ENCODE assay signal across 21 mouse cellular contexts in the genomic region with DNA sequence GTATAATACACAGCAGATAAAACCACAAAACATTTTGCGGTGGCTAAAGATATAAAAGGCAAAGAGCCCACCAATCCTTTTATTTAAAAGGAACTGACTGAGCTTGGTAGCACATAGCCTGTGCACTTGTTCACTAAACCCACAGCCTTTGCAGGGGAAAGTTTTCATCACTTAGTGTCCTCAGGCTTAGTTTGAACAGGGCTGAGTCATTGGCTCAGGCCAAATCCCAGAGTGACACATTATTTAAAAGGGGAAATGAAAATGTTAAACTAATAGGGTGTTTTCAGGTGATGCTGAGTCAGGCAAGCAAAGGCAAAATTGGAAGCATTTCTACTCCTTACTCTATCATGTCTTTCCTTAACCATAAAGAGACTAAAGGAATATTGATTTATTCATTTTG. TPM values are rescaled to one million over a fixed set of nuclear protein-coding genes. Genes with fewer than 3 reads are reported as not detected.
"Had no signal": no experiment of that assay in that cellular context is flagged by ENCODE, and none has a peak within 500 bp of the region (broad histone marks: within the 10 kb centered on the region; RNA-seq: fewer than 3 reads in every experiment).

No protein-coding gene starts in this region.

- H3K4me2 ChIP-seq: limb, embryonic 12.5 days; limb, embryonic 15.5 days; liver, embryonic 11.5 days; lung, embryonic 14.5 days; midbrain, embryonic 12.5 days had no signal

- H3K4me1 ChIP-seq: limb, embryonic 12.5 days; limb, embryonic 15.5 days; midbrain, embryonic 12.5 days had no signal

- ATAC-seq: liver, postnatal 0 days; lung, postnatal 0 days; midbrain, embryonic 16.5 days had no signal

- H3K27me3 ChIP-seq: limb, embryonic 12.5 days; limb, embryonic 15.5 days; midbrain, embryonic 12.5 days had no signal

- H3K4me3 ChIP-seq: limb, embryonic 12.5 days; limb, embryonic 15.5 days; midbrain, embryonic 12.5 days had no signal

- H3K27ac ChIP-seq: kidney, postnatal 0 days; limb, embryonic 12.5 days; limb, embryonic 15.5 days; liver, embryonic 14.5 days; macrophage; midbrain, embryonic 12.5 days; stomach, postnatal 0 days had no signal

- H3K36me3 ChIP-seq: limb, embryonic 12.5 days; limb, embryonic 15.5 days; midbrain, embryonic 12.5 days had no signal

- DNase-seq: kidney, adult 2 months; kidney, postnatal 25 days; layer of hippocampus, postnatal 36 days; left cerebral cortex, postnatal 4 days; liver, postnatal 0 days; lung, embryonic 14.5 days; right cerebral cortex, postnatal 14 days; right cerebral cortex, postnatal 4 days; thymus, adult 2 months; thymus, postnatal 14 days; thymus, postnatal 4 days had no signal

- H3K9ac ChIP-seq: limb, embryonic 12.5 days; limb, embryonic 15.5 days; liver, embryonic 14.5 days; liver, postnatal 0 days; lung, embryonic 14.5 days; midbrain, embryonic 12.5 days had no signal

- H3K9me3 ChIP-seq: limb, embryonic 12.5 days; limb, embryonic 15.5 days; midbrain, embryonic 12.5 days had no signal

RNA-seq across cellular contexts. Expression of a gene that starts 11.2 kb away (rescaled TPM):
- polyA plus RNA-seq: thymus, adult 2 months had no signal
